Mouse (Mus musculus) liver, adult 2 months (tissue): ENCODE results near the gene Lmnb2. TPM values are rescaled to one million over a fixed set of nuclear protein-coding genes. Genes with fewer than 3 reads are reported as not detected.
A peak's percentile ranks its signal among the peaks of the same experiment; 100 is the strongest.

Experiments used
- DNase-seq: peaks from one replicate; pipeline ENCODE4 v3.0.0-alpha.2; 2011; ENCODE audit warnings: low read depth, low spot score; ENCODE audit errors: extremely low read depth
- H3K27ac ChIP-seq: fragments of 200-500 bp; replicated peaks from 2 replicates; pipeline ENCODE4 v1.5.1; 2012; ENCODE audit warnings: low read depth, mild to moderate bottlenecking, control low read depth, inconsistent platforms, low read length; ENCODE audit not compliant: insufficient read depth
- H3K27me3 ChIP-seq: fragments of 200-500 bp; 2 replicates; pipeline ENCODE4 v1.6.1; 2012; ENCODE audit warnings: mild to moderate bottlenecking, moderate library complexity, low read length, inconsistent platforms; ENCODE audit not compliant: control insufficient read depth, insufficient read depth
- H3K36me3 ChIP-seq: fragments of 200-500 bp; 2 replicates; pipeline ENCODE4 v1.6.1; 2012; ENCODE audit warnings: low read length, inconsistent platforms; ENCODE audit not compliant: control insufficient read depth, insufficient read depth
- H3K4me1 ChIP-seq: fragments of 200-500 bp; 2 replicates; pipeline ENCODE4 v1.6.1; 2011; ENCODE audit warnings: low read length; ENCODE audit not compliant: control insufficient read depth, insufficient read depth
- H3K4me3 ChIP-seq: fragments of 200-500 bp; 2 replicates; pipeline ENCODE4 v1.5.1; 2011; ENCODE audit warnings: low read depth, mild to moderate bottlenecking, control low read depth, low read length, moderate library complexity; ENCODE audit not compliant: insufficient read depth
- H3K79me2 ChIP-seq: fragments of 200-500 bp; 2 replicates; pipeline ENCODE4 v1.6.1; 2012; ENCODE audit warnings: inconsistent platforms, mild to moderate bottlenecking, low read length, moderate library complexity; ENCODE audit not compliant: control insufficient read depth, insufficient read depth
- H3K9ac ChIP-seq: fragments of 200-500 bp; 2 replicates; pipeline ENCODE4 v1.6.1; 2012; ENCODE audit warnings: low read depth, mild to moderate bottlenecking, control low read depth, inconsistent platforms, low read length
- CTCF ChIP-seq: fragments of 200-500 bp; IDR thresholded peaks from 2 replicates; pipeline ENCODE4 v1.5.1; 2011; ENCODE audit warnings: low read depth, low read length, control low read depth
- POLR2A ChIP-seq: fragments of 200-500 bp; IDR thresholded peaks from 2 replicates; pipeline ENCODE4 v1.6.1; 2011; ENCODE audit warnings: low read length, control low read depth; ENCODE audit not compliant: insufficient read depth; ENCODE audit errors: extremely low read depth
- WGBS: fragments of 180-500 bp; shearing (Covaris S2); methylation state at CpG from one replicate; pipeline ENCODE4 v1.1.7; 2018; 5-methylcytosine and 5-hydroxymethylcytosine counted together
- polyA plus RNA-seq: library from polyadenylated mRNA; depleted of rRNA; stranded (reverse); fragments of >200 nt; gene quantifications from 2 replicates; pipeline ENCODE4 v1.2.3, GENCODE M21; 2012
- total RNA-seq: library from RNA; depleted of rRNA; stranded (reverse); fragments of >200 nt; gene quantifications from 2 replicates; pipeline ENCODE4 v1.2.3, GENCODE M21; 2014

Lmnb2 gene
- total and polyA plus RNA-seq, 2 experiments, result 3.3 to 6.6 TPM

GRCm38 (mm10) chr10:80897861-80898510, 20.1 kb downstream of the Lmnb2 start:
- Histone ChIP-seq H3K36me3 (no peaks in the 10 kb centered on the region), H3K9ac (no peak overlapping the region), H3K27ac (no peak overlapping the region), H3K4me3 (no peak overlapping the region), H3K4me1 (peaks cover 10% of the 10 kb centered on the region), H3K79me2 (peaks cover 3% of the 10 kb centered on the region; the same call in 1 of the 2 replicates), H3K27me3 (no peaks in the 10 kb centered on the region)
- no peak for TF ChIP-seq POLR2A
- TF ChIP-seq CTCF, result no peak
- WGBS, result 67% methylated on average over 41 of the region's 41 CpGs
- DNase-seq, result no peak

- Histone ChIP-seq H3K36me3 (no peaks in the 10 kb centered on the region), H3K4me1 (peaks cover 10% of the 10 kb centered on the region), H3K4me3 (no peak overlapping the region), H3K79me2 (peaks cover 3% of the 10 kb centered on the region; the same call in 1 of the 2 replicates), H3K27me3 (no peaks in the 10 kb centered on the region), H3K9ac (no peak overlapping the region), H3K27ac (no peak overlapping the region)
- TF ChIP-seq CTCF (no peak), POLR2A (no peak)
- no peak for DNase-seq
- 62% methylated on average over 24 of the region's 24 CpGs for WGBS
These were observed 21.2 kb downstream of the Lmnb2 start for GRCm38 (mm10) chr10:80896581-80897485.

- no peak for DNase-seq
- H3K9ac ChIP-seq, result no peak overlapping the region
- H3K79me2 ChIP-seq, result peaks cover 3% of the 10 kb centered on the region; the same call in 1 of the 2 replicates
- no peak overlapping the region for H3K27ac ChIP-seq
- no peak overlapping the region for H3K4me3 ChIP-seq
- H3K36me3 ChIP-seq, result no peaks in the 10 kb centered on the region
- H3K27me3 ChIP-seq, result no peaks in the 10 kb centered on the region
- TF ChIP-seq POLR2A, result no peak
- TF ChIP-seq CTCF, result no peak
- WGBS, result 88% methylated on average over 6 of the region's 6 CpGs
- H3K4me1 ChIP-seq, result peaks cover 6% of the 10 kb centered on the region
These were observed 22.3 kb downstream of the Lmnb2 start for GRCm38 (mm10) chr10:80895697-80896096.

- Histone ChIP-seq H3K27ac (no peak overlapping the region), H3K9ac (no peak overlapping the region), H3K4me1 (peaks cover 6% of the 10 kb centered on the region), H3K27me3 (no peaks in the 10 kb centered on the region), H3K79me2 (peaks cover 3% of the 10 kb centered on the region; the same call in 1 of the 2 replicates), H3K4me3 (no peak overlapping the region), H3K36me3 (no peaks in the 10 kb centered on the region)
- no peak for DNase-seq
- WGBS, result 83% methylated on average over 7 of the region's 7 CpGs
- TF ChIP-seq POLR2A (no peak), CTCF (no peak)
These were observed 22.9 kb downstream of the Lmnb2 start for GRCm38 (mm10) chr10:80895100-80895499.

- Histone ChIP-seq H3K36me3 (no peaks in the 10 kb centered on the region), H3K27me3 (peaks cover 3% of the 10 kb centered on the region; the same call in 1 of the 2 replicates)
These were observed 30.9 kb downstream of the Lmnb2 start for GRCm38 (mm10) chr10:80887181-80887580.

More at GRCm38 (mm10) chr10:80887181-80887580, 30.9 kb downstream of the Lmnb2 start:
- no peaks in the 10 kb centered on the region for H3K4me1 ChIP-seq
- H3K4me3 ChIP-seq, result no peak overlapping the region
- WGBS, result 24% methylated on average over 11 of the region's 11 CpGs
- no peak overlapping the region for H3K27ac ChIP-seq
- H3K79me2 ChIP-seq, result no peaks in the 10 kb centered on the region
- TF ChIP-seq POLR2A, result no peak
- TF ChIP-seq CTCF, result no peak
- no peak overlapping the region for H3K9ac ChIP-seq
- peak; percentile 71 for DNase-seq
